Mouse (Mus musculus) neural tube, embryonic 11.5 days (tissue): ENCODE results near the gene Kcnk1. TPM values are rescaled to one million over a fixed set of nuclear protein-coding genes. Genes with fewer than 3 reads are reported as not detected.

Experiments
- ATAC-seq: fragments of 200-750 bp; cut with Nextera tagmentation; 2 replicates; pipeline ENCODE4 v1.8.0; 2017; ENCODE audit warnings: moderate number of reproducible peaks, mild to moderate bottlenecking, moderate TSS enrichment, moderate library complexity; ENCODE audit not compliant: insufficient read depth, low FRiP score, low TSS enrichment
- DNase-seq: peaks from one replicate; pipeline ENCODE4 v3.0.0-alpha.2; 2015; ENCODE audit warnings: low spot score
- H3K27ac ChIP-seq: fragments of 300-500 bp; sonication (generic); 2 replicates; pipeline ENCODE4 v1.5.1; 2014; ENCODE audit warnings: low read depth, mild to moderate bottlenecking, low read length
- H3K27me3 ChIP-seq: fragments of 300-500 bp; sonication (generic); 2 replicates; pipeline ENCODE4 v1.6.1; 2014; ENCODE audit warnings: mild to moderate bottlenecking, low read length, mixed read lengths; ENCODE audit not compliant: control insufficient read depth, insufficient read depth
- H3K36me3 ChIP-seq: fragments of 300-500 bp; sonication (generic); 2 replicates; pipeline ENCODE4 v1.6.1; 2014; ENCODE audit warnings: mild to moderate bottlenecking, low read length, moderate library complexity, mixed read lengths; ENCODE audit not compliant: control insufficient read depth, insufficient read depth
- H3K4me1 ChIP-seq: fragments of 300-500 bp; sonication (generic); 2 replicates; pipeline ENCODE4 v1.6.1; 2014; ENCODE audit warnings: low read length, mixed read lengths; ENCODE audit not compliant: control insufficient read depth, insufficient read depth
- H3K4me2 ChIP-seq: fragments of 300-500 bp; sonication (generic); 2 replicates; pipeline ENCODE4 v1.6.1; 2014; ENCODE audit warnings: low read depth, mild to moderate bottlenecking, moderate library complexity
- H3K4me3 ChIP-seq: fragments of 300-500 bp; sonication (generic); 2 replicates; pipeline ENCODE4 v1.5.1; 2014; ENCODE audit warnings: low read depth, low read length
- H3K9ac ChIP-seq: fragments of 300-500 bp; sonication (generic); 2 replicates; pipeline ENCODE4 v1.6.1; 2014; ENCODE audit warnings: mild to moderate bottlenecking, low read length
- H3K9me3 ChIP-seq: fragments of 300-500 bp; sonication (generic); 2 replicates; pipeline ENCODE4 v1.6.1; 2016; ENCODE audit warnings: low read length; ENCODE audit not compliant: control insufficient read depth
- WGBS: fragments of 180-500 bp; shearing (Covaris S2); extraction: QIAGEN DNeasy Blood & Tissue Kit; methylation state at CpG from one replicate; pipeline ENCODE4 v1.1.7; 2014; 5-methylcytosine and 5-hydroxymethylcytosine counted together
- polyA plus RNA-seq: library from polyadenylated mRNA; unstranded; fragments of >200 nt; fragmentation: Nextera tagmentation; extraction: Ambion mirVana; gene quantifications from 2 replicates; pipeline ENCODE4 v1.2.1, GENCODE M21; 2014

Kcnk1 gene
- polyA plus RNA-seq, 1 experiment from 2014 or later: 6.1 TPM

DNA sequence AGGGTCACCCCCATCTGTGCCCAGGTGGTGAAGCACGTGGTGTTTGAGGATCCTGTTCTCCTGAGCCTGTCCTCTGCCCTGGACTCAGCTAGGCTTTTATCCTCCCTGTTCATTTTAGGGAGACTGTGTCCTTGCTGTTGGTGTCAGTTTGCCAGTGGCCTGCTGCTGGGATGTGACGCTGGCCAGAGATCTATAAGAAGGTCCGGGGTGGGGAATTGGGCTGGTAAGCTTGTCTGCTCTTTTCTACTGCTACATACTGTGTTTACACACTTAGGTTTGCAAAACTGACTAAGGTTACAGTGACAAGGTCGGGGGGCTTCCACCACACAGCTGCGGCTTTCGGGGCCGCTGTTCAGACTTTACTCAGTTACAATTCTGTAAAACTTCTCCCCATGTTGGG is 10.0 kb downstream of the Kcnk1 start:
- DNase-seq: no peak
- Histone ChIP-seq H3K9ac (no peak overlapping the region), H3K36me3 (no peaks in the 10 kb centered on the region), H3K4me1 (no peaks in the 10 kb centered on the region), H3K4me2 (no peak overlapping the region), H3K9me3 (no peaks in the 10 kb centered on the region), H3K27me3 (no peaks in the 10 kb centered on the region), H3K4me3 (no peak overlapping the region), H3K27ac (no peak overlapping the region)
- ATAC-seq: no peak
- 82% methylated on average over 7 of the region's 7 CpGs for WGBS

DNA sequence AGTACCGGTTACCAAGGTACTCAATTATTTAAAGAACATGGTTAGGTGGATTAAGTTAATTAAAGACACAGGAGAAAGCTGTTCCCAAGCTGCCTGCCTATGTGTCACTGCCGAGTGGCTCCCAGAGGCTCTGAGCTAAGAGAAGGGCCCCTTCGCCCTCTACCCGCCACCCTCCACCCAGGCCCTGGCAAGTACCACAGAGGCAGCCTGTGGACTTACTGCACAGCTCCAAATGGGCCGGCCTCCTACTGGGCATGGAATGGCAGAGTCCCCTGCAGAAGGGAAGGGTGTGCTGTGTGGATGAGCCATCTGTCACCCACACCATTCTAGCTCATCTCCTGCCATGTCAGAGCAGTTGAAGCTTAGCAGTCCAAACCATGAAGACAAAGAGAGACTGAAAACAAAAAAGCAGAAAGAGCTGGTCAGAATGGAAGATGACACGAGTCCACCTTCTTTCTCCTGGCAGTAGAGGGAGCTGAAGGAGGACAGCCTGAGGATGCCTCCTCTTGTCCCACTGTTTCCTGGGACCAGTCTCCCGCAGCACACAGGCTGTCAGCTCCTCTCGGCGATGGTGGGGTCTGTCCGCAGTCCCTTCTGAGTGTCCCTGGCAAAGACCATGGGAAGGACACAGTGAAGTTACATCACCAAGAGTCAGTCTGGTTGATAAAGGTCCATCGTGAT is 11.5 kb downstream of the Kcnk1 start:
- no peak overlapping the region for H3K4me3 ChIP-seq
- H3K9me3 ChIP-seq: no peaks in the 10 kb centered on the region
- no peak overlapping the region for H3K27ac ChIP-seq
- DNase-seq: no peak
- 81% methylated on average over 11 of the region's 11 CpGs for WGBS
- no peak for ATAC-seq
- no peak overlapping the region for H3K4me2 ChIP-seq
- no peaks in the 10 kb centered on the region for H3K27me3 ChIP-seq
- H3K36me3 ChIP-seq: no peaks in the 10 kb centered on the region
- no peaks in the 10 kb centered on the region for H3K4me1 ChIP-seq
- H3K9ac ChIP-seq: no peak overlapping the region

DNA sequence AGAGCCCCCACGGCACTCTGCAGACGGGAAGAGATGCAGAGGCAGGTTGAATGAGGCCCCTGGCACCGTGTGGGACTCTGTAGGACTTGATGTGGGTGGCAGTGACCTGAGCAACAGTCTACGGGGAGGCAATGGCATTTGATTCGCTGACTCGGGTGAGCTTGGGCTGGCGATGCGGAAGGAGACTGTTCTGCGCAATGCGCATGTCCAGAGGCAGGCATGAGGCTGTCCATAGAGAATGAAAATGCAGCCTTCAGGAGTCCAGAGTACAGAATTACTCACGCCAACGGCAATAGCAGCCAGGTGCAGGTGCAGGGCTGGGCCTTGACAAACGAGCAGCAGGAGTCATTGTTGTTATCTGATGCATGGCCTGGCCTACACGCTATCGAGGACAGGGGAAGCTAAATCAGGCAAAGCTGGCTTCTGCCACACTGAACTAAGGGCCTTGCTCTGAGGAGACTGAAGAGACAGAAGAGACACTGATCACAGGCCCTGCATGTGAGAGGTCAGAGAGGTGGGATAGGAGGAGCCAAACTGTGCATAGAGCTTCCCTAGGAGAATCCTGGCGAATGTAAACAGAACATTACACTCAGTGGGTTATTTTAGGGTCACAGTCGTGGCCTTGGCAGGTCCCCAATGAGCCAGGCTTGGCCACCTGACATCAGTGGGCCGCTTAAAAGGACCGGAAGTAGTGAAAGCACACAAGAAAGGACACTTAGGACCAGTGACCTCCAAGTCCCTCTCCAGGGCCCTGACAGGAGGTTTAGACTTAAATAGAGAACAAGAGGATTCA is 12.8 kb downstream of the Kcnk1 start:
- Histone ChIP-seq H3K36me3 (no peaks in the 10 kb centered on the region), H3K27me3 (no peaks in the 10 kb centered on the region), H3K9ac (no peak overlapping the region), H3K4me1 (no peaks in the 10 kb centered on the region), H3K9me3 (no peaks in the 10 kb centered on the region), H3K4me2 (no peak overlapping the region), H3K4me3 (no peak overlapping the region), H3K27ac (no peak overlapping the region)
- ATAC-seq: no peak
- DNase-seq: no peak
- WGBS: 84% methylated on average over 19 of the region's 19 CpGs

DNA sequence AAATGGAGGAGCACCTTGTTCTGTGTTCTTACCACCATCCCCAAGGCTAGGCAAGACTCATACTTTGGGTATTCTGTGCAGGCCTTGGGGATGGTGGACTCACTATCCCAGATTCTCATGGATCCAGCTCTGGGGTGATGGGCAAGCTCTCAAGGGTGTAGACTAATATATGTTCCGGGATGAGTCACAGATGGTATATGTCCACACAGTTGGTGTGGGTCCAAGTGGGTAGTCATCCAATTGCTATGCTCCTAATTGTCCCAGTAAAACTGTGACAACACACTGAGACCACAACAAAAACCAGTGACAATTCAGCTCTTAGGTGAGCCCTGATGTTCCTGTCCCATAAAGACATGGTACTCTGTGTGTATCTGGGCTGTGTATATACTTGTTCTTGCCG is 14.0 kb downstream of the Kcnk1 start:
- no peaks in the 10 kb centered on the region for H3K27me3 ChIP-seq
- WGBS: 89% methylated on average over 2 of the region's 2 CpGs
- no peak overlapping the region for H3K9ac ChIP-seq
- no peak overlapping the region for H3K27ac ChIP-seq
- H3K4me1 ChIP-seq: no peaks in the 10 kb centered on the region
- DNase-seq: no peak
- H3K4me2 ChIP-seq: no peak overlapping the region
- H3K36me3 ChIP-seq: no peaks in the 10 kb centered on the region
- H3K4me3 ChIP-seq: no peak overlapping the region
- ATAC-seq: no peak
- no peaks in the 10 kb centered on the region for H3K9me3 ChIP-seq

DNA sequence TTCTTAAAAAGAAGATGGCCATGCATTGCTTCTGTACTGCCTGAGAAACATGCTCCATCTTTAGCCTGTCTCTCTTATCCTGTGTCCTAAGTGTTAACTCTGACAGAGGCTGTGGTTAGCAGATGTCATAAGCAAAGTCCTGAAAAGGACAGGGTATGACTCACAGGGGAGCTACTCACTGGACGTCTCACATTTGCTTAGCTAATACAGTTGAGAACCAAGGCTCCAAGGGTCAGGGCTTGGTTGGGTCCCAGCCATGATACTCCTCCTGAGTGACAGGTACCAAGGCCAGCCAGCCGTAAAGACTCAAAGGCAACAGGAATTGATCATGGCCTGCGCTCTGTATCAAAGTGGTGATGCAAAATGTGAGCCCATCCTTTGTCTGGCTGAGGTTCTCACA is 15.9 kb downstream of the Kcnk1 start:
- Histone ChIP-seq H3K9me3 (no peaks in the 10 kb centered on the region), H3K9ac (no peak overlapping the region), H3K27me3 (no peaks in the 10 kb centered on the region), H3K4me2 (no peak overlapping the region), H3K4me3 (no peak overlapping the region), H3K36me3 (no peaks in the 10 kb centered on the region), H3K27ac (no peak overlapping the region), H3K4me1 (no peaks in the 10 kb centered on the region)
- no peak for ATAC-seq
- DNase-seq: no peak
- WGBS: 80% methylated on average over 3 of the region's 3 CpGs

DNA sequence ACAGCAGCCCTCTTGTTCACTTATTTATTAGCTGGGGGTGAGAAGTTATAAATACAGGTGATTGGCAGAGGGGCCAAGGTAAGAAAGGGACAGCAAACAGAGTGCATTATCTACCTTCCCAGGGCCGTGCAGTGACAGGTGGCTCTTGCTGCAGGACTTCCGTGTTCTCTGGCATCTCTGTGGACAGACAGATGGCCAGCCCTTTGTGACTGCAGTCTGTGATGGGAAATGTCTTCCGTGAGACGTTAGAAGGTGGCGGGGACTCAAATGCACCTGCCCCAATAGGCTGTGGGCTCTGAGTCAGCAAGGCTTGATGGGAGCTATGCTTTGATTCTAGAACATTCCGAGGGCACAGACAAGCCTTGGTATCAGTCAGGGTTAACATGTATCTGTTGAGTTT is 17.4 kb downstream of the Kcnk1 start:
- Histone ChIP-seq H3K4me1 (no peaks in the 10 kb centered on the region), H3K9ac (no peak overlapping the region), H3K4me3 (no peak overlapping the region), H3K36me3 (no peaks in the 10 kb centered on the region), H3K27me3 (no peaks in the 10 kb centered on the region), H3K4me2 (no peak overlapping the region), H3K27ac (no peak overlapping the region), H3K9me3 (no peaks in the 10 kb centered on the region)
- WGBS: 85% methylated on average over 6 of the region's 6 CpGs
- no peak for DNase-seq
- no peak for ATAC-seq

DNA sequence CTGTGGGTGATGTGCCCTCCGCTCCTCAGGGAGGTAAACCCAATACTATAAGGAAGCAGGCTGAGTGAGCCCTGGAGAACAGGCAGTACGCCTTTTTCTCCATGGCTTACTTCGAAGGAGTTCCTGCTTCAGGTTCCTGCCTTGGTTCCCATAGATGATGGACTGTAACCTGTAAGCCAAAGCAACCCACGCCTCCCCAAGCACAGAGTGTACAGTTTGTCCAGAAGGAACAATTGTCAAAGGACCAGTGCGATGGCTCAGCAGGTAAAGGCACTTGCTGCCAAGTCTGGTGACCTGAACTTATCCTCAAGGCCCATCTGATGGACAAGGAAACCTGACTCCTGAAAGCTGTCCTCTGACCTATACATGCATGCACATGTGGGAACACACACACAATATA is 18.7 kb downstream of the Kcnk1 start:
- ATAC-seq: no peak
- Histone ChIP-seq H3K4me1 (no peaks in the 10 kb centered on the region), H3K9me3 (no peaks in the 10 kb centered on the region), H3K36me3 (no peaks in the 10 kb centered on the region), H3K27ac (no peak overlapping the region), H3K4me2 (no peak overlapping the region), H3K4me3 (no peak overlapping the region), H3K9ac (no peak overlapping the region), H3K27me3 (no peaks in the 10 kb centered on the region)
- no peak for DNase-seq
- 93% methylated on average over 5 of the region's 5 CpGs for WGBS

DNA sequence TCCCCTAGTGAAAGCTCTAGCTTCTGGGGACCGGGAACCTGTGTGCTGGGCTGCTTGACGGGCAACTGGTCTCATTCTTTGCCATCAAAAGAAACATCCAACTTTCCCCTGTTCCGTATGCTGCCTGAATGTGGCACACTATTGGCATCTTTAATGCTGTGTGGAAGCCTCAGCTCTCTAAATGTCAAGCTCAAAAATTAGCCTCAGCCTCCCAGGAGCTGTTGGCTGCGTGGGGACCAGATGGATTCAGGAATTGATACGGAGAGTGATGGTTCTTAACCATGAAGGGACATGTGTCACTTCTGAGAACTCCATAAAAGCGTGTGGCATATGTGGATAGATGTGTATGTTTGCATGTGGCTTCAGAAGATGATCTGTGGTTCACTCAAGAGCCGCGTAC is 27.0 kb downstream of the Kcnk1 start:
- DNase-seq: no peak
- Histone ChIP-seq H3K4me1 (no peaks in the 10 kb centered on the region), H3K9ac (no peak overlapping the region), H3K27me3 (no peaks in the 10 kb centered on the region), H3K9me3 (no peaks in the 10 kb centered on the region), H3K36me3 (no peaks in the 10 kb centered on the region), H3K27ac (no peak overlapping the region), H3K4me3 (no peak overlapping the region), H3K4me2 (no peak overlapping the region)
- WGBS: 92% methylated on average over 8 of the region's 8 CpGs
- ATAC-seq: no peak

DNA sequence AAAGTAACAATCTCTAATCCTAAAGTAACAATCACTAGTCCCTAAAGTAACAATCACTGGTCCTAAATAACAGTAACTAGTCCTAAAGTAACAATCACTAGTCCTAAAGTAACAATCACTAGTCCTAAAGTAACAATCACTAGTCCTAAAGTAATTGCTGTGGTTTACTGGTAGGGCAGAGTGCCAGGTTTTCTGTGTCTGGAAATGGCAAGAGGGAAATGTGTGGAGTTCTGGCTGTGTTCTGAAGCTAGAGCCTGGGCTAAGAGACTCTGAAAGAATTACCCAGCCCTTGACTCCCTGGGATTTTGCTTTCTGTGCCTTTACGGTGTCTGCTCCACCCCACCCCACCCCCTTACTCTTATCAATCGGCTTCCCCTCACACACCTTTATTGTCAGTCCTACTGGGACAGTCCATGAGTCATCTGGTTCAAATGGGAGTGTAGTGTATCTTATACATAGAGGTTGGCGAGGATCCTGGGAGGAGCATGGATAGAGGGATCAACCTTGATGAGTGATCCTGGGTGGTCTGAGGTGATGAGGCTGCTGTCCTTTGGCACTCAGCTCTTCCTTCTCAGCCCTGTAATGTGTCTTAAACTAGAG is 28.8 kb downstream of the Kcnk1 start:
- Histone ChIP-seq H3K4me2 (no peak overlapping the region), H3K27me3 (no peaks in the 10 kb centered on the region), H3K4me1 (no peaks in the 10 kb centered on the region), H3K9me3 (no peaks in the 10 kb centered on the region), H3K9ac (no peak overlapping the region), H3K27ac (no peak overlapping the region), H3K36me3 (no peaks in the 10 kb centered on the region), H3K4me3 (no peak overlapping the region)
- no peak for ATAC-seq
- no peak for DNase-seq
- 74% methylated on average over 3 of the region's 3 CpGs for WGBS
